Mouse (Mus musculus): ENCODE measurements around the gene Lemd2. TPM values are rescaled to one million over a fixed set of nuclear protein-coding genes. Genes with fewer than 3 reads are reported as not detected.

The Lemd2 gene
- total RNA-seq, 2 experiments from 2014 or later = 39.7 to 46.2 TPM

- no peak for DNase-seq (ENCODE audit: extremely low spot score in 1 of 2, low spot score in 1 of 2)
Measured at GRCm38 (mm10) chr17:27191189-27191588, 13.1 kb downstream of the Lemd2 start.

DNA sequence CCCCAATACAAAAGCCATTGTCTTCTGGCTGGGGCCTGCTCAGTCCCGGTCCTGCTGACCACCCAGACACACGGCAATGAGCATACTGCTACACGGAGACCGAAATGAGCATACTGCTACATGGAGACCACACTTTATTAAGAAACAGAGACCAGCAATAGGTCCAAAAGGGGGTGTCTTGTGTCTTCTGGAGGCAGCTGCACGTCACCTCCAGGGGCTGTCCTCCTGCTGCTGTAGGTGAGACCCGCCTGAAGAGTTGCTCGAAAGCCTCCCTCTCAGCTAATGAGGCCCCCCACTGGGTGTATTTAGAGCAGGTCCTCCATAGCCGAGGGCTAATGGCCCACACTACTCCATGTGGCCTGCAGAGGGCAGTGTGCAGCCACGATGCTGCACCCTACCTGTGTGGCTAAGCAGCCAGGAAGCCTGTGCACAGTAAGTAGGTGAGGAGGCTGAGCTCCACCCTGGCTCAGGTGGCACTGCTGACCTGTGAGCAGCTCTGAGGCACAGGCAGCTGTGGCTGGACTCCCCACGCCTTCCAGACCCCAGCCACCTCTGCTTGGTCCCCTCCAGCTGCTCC is 14.5 kb downstream of the Lemd2 start:
- DNase-seq (ENCODE audit: extremely low spot score in 1 of 2, low spot score in 1 of 2) = peak; percentile 47 to 67

DNA sequence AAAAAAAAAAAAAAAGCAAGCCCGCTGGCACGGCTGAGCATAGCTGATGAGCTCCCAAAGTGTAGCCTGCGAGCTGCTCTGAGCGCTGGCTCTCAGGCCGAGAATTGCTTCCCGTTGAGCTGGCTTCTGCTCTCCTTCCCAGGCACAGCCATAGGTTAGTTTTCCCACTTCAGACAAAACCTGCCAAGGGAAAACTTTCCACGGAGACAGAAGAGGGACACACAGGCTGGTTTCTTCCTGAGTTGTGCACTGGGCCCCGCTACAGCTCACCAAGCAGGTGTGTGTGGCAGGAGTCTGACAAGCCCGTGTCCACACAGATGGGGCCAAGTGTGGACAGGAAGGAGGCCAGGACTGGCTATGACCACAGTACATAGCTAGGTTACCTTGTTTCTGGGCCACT is 15.4 kb downstream of the Lemd2 start:
- no peak for DNase-seq (ENCODE audit: extremely low spot score in 1 of 2, low spot score in 1 of 2)

- DNase-seq (ENCODE audit: extremely low spot score in 1 of 2, low spot score in 1 of 2) = no peak
Measured at GRCm38 (mm10) chr17:27187059-27187458, 17.2 kb downstream of the Lemd2 start.

- no peak for DNase-seq (ENCODE audit: extremely low spot score in 1 of 2, low spot score in 1 of 2)
Measured at GRCm38 (mm10) chr17:27186068-27186467, 18.2 kb downstream of the Lemd2 start.

GRCm38 (mm10) chr17:27183667-27184292 is 20.5 kb downstream of the Lemd2 start:
- DNase-seq (ENCODE audit: extremely low spot score in 1 of 2, low spot score in 1 of 2) = no peak

DNA sequence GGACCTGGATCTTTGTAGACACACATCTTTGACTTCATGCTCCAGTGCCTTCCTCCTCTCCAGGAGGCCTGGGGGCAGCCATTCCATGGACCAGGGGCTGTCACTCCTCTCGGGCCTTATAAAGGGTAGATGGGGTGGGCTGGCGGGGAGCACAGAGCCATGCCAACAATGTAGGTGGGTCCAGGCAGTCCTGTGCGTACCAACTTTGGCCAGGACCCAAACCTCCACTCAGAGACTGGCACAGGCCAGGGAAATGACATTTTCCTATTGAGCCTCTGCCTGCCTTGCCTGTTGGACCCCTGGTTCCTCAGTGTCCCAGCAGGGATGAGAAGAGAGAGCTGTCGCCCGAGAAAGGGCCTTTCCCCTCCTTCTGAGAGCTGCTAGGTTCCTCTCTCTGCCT is 21.9 kb downstream of the Lemd2 start:
- DNase-seq (ENCODE audit: extremely low spot score in 1 of 2, low spot score in 1 of 2) = no peak

GRCm38 (mm10) chr17:27181666-27182065 is 22.6 kb downstream of the Lemd2 start:
- DNase-seq (ENCODE audit: extremely low spot score in 1 of 2, low spot score in 1 of 2) = no peak

GRCm38 (mm10) chr17:27179681-27180280 is 24.5 kb downstream of the Lemd2 start:
- DNase-seq (ENCODE audit: extremely low spot score in 1 of 2, low spot score in 1 of 2) = no peak

DNA sequence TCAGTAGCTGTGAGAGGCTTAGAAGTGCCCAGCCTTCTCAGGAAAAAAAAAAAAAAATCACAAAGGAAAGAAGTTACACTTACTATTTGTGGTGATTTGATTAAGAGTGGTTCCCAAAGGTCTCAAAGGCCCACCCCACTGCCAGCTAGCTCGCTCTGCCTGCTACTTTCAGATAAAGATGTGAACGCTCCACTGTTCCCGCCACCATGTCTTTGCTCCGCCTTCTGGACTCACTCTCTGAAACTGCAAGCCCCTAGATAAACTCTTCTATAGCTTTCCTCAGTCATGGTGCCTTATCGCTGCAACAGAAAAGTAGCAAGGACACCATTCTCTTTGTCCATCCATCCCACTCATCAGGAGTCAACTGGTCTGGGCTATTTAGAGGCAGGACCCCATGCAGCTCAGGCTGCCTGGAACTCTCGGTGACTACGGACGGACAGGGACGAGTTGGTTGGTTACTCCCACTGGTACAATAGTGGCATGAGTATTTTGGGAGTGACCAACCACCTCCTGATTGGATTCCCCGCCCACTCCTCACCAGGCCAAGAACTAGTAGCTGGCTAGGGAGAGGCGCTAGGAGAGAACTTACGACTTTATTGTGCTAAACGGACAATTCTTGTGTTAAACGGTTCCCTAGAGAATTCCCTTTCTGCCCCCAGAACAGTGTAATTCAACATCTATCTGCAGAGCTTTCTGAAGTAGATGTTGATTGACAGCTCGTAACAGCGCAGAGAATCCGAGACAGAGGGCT is 25.7 kb downstream of the Lemd2 start:
- no peak for DNase-seq (ENCODE audit: extremely low spot score in 1 of 2, low spot score in 1 of 2)

- DNase-seq (ENCODE audit: extremely low spot score in 1 of 2, low spot score in 1 of 2) = no peak
Measured at GRCm38 (mm10) chr17:27178019-27178418, 26.2 kb downstream of the Lemd2 start.

DNA sequence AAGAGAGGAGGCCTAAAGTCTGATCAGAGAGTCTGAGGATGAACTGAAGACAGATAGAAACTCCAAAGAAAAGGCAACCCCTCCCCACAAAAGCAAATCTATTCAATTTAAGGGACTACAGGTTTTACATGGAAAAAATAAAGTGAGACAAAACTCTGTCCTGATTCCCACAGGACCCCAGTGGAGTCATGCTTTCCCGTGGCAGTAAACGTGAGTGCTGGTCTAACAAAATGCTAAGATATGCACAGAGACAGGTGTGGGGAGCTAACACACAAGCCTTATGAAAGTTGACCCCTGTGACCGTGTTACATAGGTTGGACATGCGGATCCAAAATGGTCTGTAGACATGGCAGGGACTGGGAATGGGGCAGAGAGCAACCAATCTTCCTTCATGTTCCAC is 27.5 kb downstream of the Lemd2 start:
- DNase-seq (ENCODE audit: extremely low spot score in 1 of 2, low spot score in 1 of 2) = no peak

DNA sequence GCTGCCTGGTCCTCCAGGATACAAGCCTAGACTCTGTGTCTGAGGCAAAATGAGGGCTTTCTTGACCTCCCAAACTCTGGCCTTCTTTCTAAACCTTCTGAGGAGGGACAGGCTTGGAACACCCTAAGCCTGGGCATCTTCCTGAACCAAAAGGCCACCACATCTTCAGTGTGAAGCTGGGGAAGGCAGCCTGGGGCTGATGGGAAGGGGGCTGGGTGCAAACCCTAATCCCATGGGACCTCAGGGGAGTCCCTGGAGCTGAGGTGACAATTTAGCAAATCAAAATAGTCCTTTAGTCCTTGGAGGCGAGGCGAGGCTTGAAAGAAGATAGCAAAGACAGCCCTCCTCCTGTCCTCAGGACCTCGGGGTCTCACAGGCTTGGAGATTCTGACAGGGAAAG is 28.0 kb downstream of the Lemd2 start:
- DNase-seq (ENCODE audit: extremely low spot score in 1 of 2, low spot score in 1 of 2) = no peak

DNA sequence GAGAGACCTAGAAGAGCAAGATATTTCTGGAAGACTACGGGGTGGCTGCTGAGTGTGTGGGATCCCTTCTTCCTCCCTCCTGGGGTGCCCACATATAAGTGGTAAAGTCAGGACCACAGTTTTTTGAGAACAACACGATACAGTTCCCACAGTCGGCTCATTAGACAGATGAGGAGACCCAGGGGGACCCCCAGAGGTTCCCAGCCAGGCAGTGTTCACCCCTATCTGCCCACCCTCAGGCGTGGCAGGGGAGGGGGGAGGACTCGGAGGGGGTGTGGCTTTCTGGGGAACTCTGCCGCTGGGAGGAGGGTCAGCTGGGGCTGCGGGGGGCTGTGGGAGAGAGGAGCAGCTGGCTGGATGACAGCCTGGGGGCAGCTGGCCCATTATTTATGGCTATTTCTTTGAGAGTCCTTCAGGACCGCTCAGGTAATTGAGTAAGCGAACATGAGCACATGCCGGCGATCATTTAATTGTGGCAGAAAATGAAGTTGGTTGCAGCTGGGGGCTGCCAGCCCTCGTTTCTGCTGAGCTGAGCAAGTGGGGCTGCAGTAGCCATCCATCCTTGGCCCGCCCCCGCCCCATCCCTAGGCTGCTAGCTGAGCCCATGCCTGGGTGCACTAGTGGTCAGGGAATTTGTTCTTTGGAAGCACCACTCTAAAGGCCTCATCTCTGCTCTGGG is 28.9 kb downstream of the Lemd2 start:
- no peak for DNase-seq (ENCODE audit: extremely low spot score in 1 of 2, low spot score in 1 of 2)

GRCm38 (mm10) chr17:27173715-27174114 is 30.6 kb downstream of the Lemd2 start:
- DNase-seq (ENCODE audit: extremely low spot score in 1 of 2, low spot score in 1 of 2) = no peak

GRCm38 (mm10) chr17:27172459-27172858 is 31.8 kb downstream of the Lemd2 start:
- DNase-seq (ENCODE audit: extremely low spot score in 1 of 2, low spot score in 1 of 2) = no peak

- DNase-seq (ENCODE audit: extremely low spot score in 1 of 2, low spot score in 1 of 2) = no peak
Measured at GRCm38 (mm10) chr17:27171121-27171520, 33.1 kb downstream of the Lemd2 start.

GRCm38 (mm10) chr17:27169952-27170695 is 34.1 kb downstream of the Lemd2 start:
- DNase-seq (ENCODE audit: extremely low spot score in 1 of 2, low spot score in 1 of 2) = no peak

DNA sequence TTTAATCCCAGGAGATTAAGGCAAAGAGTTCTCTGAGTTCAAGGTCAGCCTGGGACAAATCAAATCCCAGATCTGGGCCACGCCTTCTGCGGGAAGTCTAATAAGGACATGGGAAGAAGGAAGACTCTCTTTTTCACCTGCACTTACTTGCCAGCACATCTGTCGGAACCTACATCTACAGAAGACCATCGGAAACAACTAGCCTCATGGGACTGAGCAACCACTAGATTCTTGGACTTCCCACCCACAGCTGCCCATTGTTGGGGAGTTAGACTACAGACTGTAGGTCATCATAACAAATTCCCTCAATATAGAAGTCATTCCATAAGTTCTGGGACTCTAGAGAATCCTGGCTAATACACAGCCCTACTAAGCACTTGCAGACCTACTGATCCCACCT is 35.7 kb downstream of the Lemd2 start:
- DNase-seq (ENCODE audit: extremely low spot score in 1 of 2, low spot score in 1 of 2) = no peak

GRCm38 (mm10) chr17:27167545-27167944 is 36.7 kb downstream of the Lemd2 start, which contains the start of gene Ip6k3:
TSS of gene Ip6k3 (minus strand) at chr17:27167795.
- DNase-seq (ENCODE audit: extremely low spot score in 1 of 2, low spot score in 1 of 2) = no peak
